Mouse (Mus musculus) liver, embryonic 14.5 days (tissue): ENCODE data around the gene Marveld1. TPM values are rescaled to one million over a fixed set of nuclear protein-coding genes. Genes with fewer than 3 reads are reported as not detected.

ENCODE experiments used
- ATAC-seq: fragments of 200-750 bp; cut with Nextera tagmentation; 2 replicates; pipeline ENCODE4 v1.8.0; 2017; ENCODE audit warnings: moderate number of reproducible peaks, mild to moderate bottlenecking, moderate library complexity; ENCODE audit not compliant: insufficient read depth
- DNase-seq, 3 experiments: peaks; one replicate each; pipeline ENCODE4 v3.0.0-alpha.2; 2012 to 2013; ENCODE audit warnings: low read depth in 3 of 3, low spot score in 3 of 3
- H3K27ac ChIP-seq: fragments of 300-500 bp; sonication (generic); 2 replicates; pipeline ENCODE4 v1.5.1; 2014; ENCODE audit warnings: moderate library complexity, mild to moderate bottlenecking, control low read depth, inconsistent platforms
- H3K27me3 ChIP-seq: fragments of 300-500 bp; sonication (generic); 2 replicates; pipeline ENCODE4 v1.6.1; 2014; ENCODE audit warnings: mild to moderate bottlenecking, low read length, moderate library complexity; ENCODE audit not compliant: control insufficient read depth, insufficient read depth
- H3K36me3 ChIP-seq: fragments of 300-500 bp; sonication (generic); replicated peaks from 2 replicates; pipeline ENCODE4 v1.6.1; 2014; ENCODE audit warnings: low read depth; ENCODE audit not compliant: control insufficient read depth, insufficient read depth
- H3K4me1 ChIP-seq, 2 experiments: fragments of 200-500 bp in 1 of 2; fragments of 300-500 bp in 1 of 2; sonication (generic) in 1 of 2; replicated peaks; 2 replicates each; pipeline ENCODE4 v1.6.1; 2012 to 2014; ENCODE audit warnings: antibody characterized with exemption in 1 of 2, inconsistent platforms in 1 of 2, low read length in 1 of 2; ENCODE audit not compliant: control insufficient read depth in 2 of 2, insufficient read depth in 2 of 2
- H3K4me2 ChIP-seq: fragments of 300-500 bp; sonication (generic); 2 replicates; pipeline ENCODE4 v1.6.1; 2014; ENCODE audit warnings: low read depth, mild to moderate bottlenecking, control low read depth, moderate library complexity
- H3K4me3 ChIP-seq, 2 experiments: fragments of 200-500 bp in 1 of 2; fragments of 300-500 bp in 1 of 2; sonication (generic) in 1 of 2; 2 replicates each; pipeline ENCODE4 v1.5.1; 2012 to 2014; ENCODE audit warnings: low read depth in 2 of 2, low read length in 2 of 2, mild to moderate bottlenecking in 2 of 2, control low read depth in 1 of 2, inconsistent platforms in 1 of 2, moderate library complexity in 1 of 2; ENCODE audit not compliant: insufficient read depth in 1 of 2
- H3K9ac ChIP-seq: fragments of 300-500 bp; sonication (generic); replicated peaks from 2 replicates; pipeline ENCODE4 v1.6.1; 2014; ENCODE audit warnings: mild to moderate bottlenecking, control low read depth, moderate library complexity
- H3K9me3 ChIP-seq: fragments of 300-500 bp; sonication (generic); 2 replicates; pipeline ENCODE4 v1.6.1; 2016; ENCODE audit warnings: low read length, mixed read lengths; ENCODE audit not compliant: control insufficient read depth
- CTCF ChIP-seq: IDR thresholded peaks from 2 replicates; pipeline ENCODE4 v1.5.1; 2016; ENCODE audit warnings: antibody characterized with exemption, low read depth, control low read depth
- EP300 ChIP-seq: IDR thresholded peaks from 2 replicates; pipeline ENCODE4 v1.6.1; 2016; ENCODE audit warnings: antibody characterized with exemption, low read depth
- WGBS: fragments of 180-500 bp; shearing (Covaris S2); extraction: QIAGEN DNeasy Blood & Tissue Kit; methylation state at CpG from one replicate; pipeline ENCODE4 v1.1.7; 2014; ENCODE audit not compliant: insufficient replicate concordance; 5-methylcytosine and 5-hydroxymethylcytosine counted together
- polyA plus RNA-seq, 2 experiments: library from polyadenylated mRNA; depleted of rRNA in 1 of 2; stranded (reverse) in 1 of 2; unstranded in 1 of 2; fragments of >200 nt; fragmentation: Nextera tagmentation in 1 of 2; extraction: Ambion mirVana in 1 of 2; gene quantifications; 2 replicates each; pipeline versions ENCODE4 v1.2.1 to v1.2.3; 2012 to 2014

Marveld1 gene
- polyA plus RNA-seq, 2 experiments: 1.6 to 7.6 TPM

- WGBS: 67% methylated on average over 3 of the region's 3 CpGs
- Histone ChIP-seq H3K36me3 (no peaks in the 10 kb centered on the region), H3K27me3 (no peaks in the 10 kb centered on the region), H3K4me3 (no peak overlapping the region), H3K4me2 (no peak overlapping the region), H3K9me3 (no peaks in the 10 kb centered on the region), H3K9ac (no peak overlapping the region), H3K4me1 (peaks cover 9 to 23% of the 10 kb centered on the region in 2 experiments), H3K27ac (no peak overlapping the region)
- no peak for DNase-seq
- no peak for ATAC-seq
- TF ChIP-seq CTCF (no peak), EP300 (no peak)
Measured at GRCm38 (mm10) chr19:42130294-42130606, 16.9 kb upstream of the Marveld1 start.

DNA sequence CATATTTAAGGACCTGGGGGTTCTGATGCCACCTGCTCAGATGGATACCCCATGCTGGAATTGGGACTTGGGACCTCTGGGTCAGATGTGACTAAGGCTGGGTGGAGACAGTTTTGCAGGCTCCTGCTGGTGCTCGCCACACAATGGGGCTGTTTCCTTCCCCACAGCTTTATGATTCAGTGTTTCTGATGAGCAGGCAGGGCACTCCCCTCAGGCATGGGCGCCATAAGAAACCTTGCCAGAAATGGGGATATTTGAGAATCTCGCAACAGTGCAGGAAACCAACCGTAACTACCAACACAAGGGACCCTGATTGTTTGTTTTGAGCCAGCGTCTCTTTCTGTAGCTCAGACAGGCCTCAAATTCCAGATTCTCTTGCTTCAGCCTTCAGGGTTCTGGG is 16.1 kb upstream of the Marveld1 start:
- Histone ChIP-seq H3K4me3 (no peak overlapping the region), H3K36me3 (no peaks in the 10 kb centered on the region), H3K4me1 (peaks cover 9 to 32% of the 10 kb centered on the region in 2 experiments), H3K27ac (no peak overlapping the region), H3K9me3 (no peaks in the 10 kb centered on the region), H3K4me2 (no peak overlapping the region), H3K27me3 (no peaks in the 10 kb centered on the region), H3K9ac (no peak overlapping the region)
- TF ChIP-seq EP300: no peak
- no peak for TF ChIP-seq CTCF
- no peak for DNase-seq
- no peak for ATAC-seq
- 54% methylated on average over 5 of the region's 5 CpGs for WGBS

GRCm38 (mm10) chr19:42135070-42135469 is 12.1 kb upstream of the Marveld1 start:
- DNase-seq (peak in 1 of 3 experiments; percentile 31), ATAC-seq (peak; percentile 64; the same call in 1 of the 2 replicates)
- H3K36me3 ChIP-seq: no peaks in the 10 kb centered on the region
- H3K9me3 ChIP-seq: no peaks in the 10 kb centered on the region
- no peaks in the 10 kb centered on the region for H3K27me3 ChIP-seq
- no peak overlapping the region; the same call in 1 of the 2 replicates for H3K9ac ChIP-seq
- H3K4me2 ChIP-seq: peak overlapping the region; percentile 20; the same call in 1 of the 2 replicates
- no peak overlapping the region for H3K27ac ChIP-seq
- no peak overlapping the region for H3K4me3 ChIP-seq
- TF ChIP-seq EP300 (no peak; the same call in 1 of the 2 replicates), CTCF (no peak)
- peaks cover 3 to 22% of the 10 kb centered on the region in 2 experiments for H3K4me1 ChIP-seq

GRCm38 (mm10) chr19:42136126-42136525 is 11.1 kb upstream of the Marveld1 start:
- ATAC-seq (no peak), DNase-seq (no peak)

DNA sequence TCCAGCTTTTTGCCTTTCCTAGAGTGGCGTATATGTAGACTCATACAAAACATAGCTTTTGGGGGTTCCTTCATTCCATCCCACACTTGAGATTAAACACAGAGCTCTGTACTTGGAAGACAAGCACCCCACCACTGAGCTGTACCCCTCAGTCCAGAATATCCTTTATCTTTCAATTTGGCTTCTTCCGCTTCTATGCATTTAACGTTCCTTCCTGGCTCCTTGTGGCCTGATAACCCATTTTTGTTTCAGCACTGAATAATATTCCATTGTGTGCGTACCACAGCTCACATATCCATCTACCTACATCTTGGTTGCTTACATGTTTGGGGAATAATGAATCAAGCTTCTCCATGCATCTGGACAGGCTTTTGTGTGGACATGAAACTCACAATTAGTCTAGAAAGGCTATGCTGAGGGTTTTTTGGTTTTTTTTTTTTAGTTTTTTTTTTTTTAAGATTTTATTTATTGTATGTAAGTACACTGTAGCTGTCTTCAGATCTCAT is 10.0 kb upstream of the Marveld1 start:
- H3K27ac ChIP-seq: no peak overlapping the region
- H3K27me3 ChIP-seq: no peaks in the 10 kb centered on the region
- H3K4me3 ChIP-seq: no peak overlapping the region
- no peaks in the 10 kb centered on the region for H3K36me3 ChIP-seq
- no peaks in the 10 kb centered on the region for H3K9me3 ChIP-seq
- DNase-seq (no peak), ATAC-seq (no peak)
- H3K9ac ChIP-seq: no peak overlapping the region
- TF ChIP-seq CTCF: no peak
- no peak for TF ChIP-seq EP300
- no peak overlapping the region for H3K4me2 ChIP-seq
- H3K4me1 ChIP-seq: peaks cover 3 to 22% of the 10 kb centered on the region in 2 experiments
- WGBS: 66% methylated on average over 4 of the region's 4 CpGs

More at GRCm38 (mm10) chr19:42136126-42136525, 11.1 kb upstream of the Marveld1 start:
- Histone ChIP-seq H3K4me1 (peaks cover 3 to 22% of the 10 kb centered on the region in 2 experiments), H3K4me3 (no peak overlapping the region), H3K9me3 (no peaks in the 10 kb centered on the region), H3K27ac (no peak overlapping the region), H3K9ac (no peak overlapping the region), H3K36me3 (no peaks in the 10 kb centered on the region), H3K4me2 (no peak overlapping the region), H3K27me3 (no peaks in the 10 kb centered on the region)
- WGBS: 49% methylated on average over 5 of the region's 5 CpGs
- TF ChIP-seq CTCF (no peak), EP300 (no peak)
